Mouse (Mus musculus) limb, embryonic 10.5 days (tissue): ENCODE results near the gene Eid2. TPM values are rescaled to one million over a fixed set of nuclear protein-coding genes. Genes with fewer than 3 reads are reported as not detected.
"Not testable (repeated sequence)": the region's sequence is repeated elsewhere in the genome, so short reads cannot be mapped to it uniquely, and the experiment has no call there.

Experiments used
- DNase-seq: peaks from one replicate; pipeline ENCODE4 v3.0.0-alpha.2; 2017; ENCODE audit warnings: low spot score
- H3K27ac ChIP-seq: fragments of 300-500 bp; sonication (generic); 2 replicates; pipeline ENCODE4 v1.5.1; 2016; ENCODE audit warnings: mild to moderate bottlenecking
- H3K27me3 ChIP-seq: fragments of 300-500 bp; sonication (generic); 2 replicates; pipeline ENCODE4 v1.6.1; 2016; ENCODE audit warnings: low read depth, mild to moderate bottlenecking; ENCODE audit not compliant: poor library complexity, severe bottlenecking
- H3K36me3 ChIP-seq: fragments of 300-500 bp; sonication (generic); 2 replicates; pipeline ENCODE4 v1.6.1; 2016; ENCODE audit warnings: mild to moderate bottlenecking, moderate library complexity
- H3K4me1 ChIP-seq: fragments of 300-500 bp; sonication (generic); 2 replicates; pipeline ENCODE4 v1.6.1; 2016
- H3K4me3 ChIP-seq: fragments of 300-500 bp; sonication (generic); 2 replicates; pipeline ENCODE4 v1.5.1; 2016; ENCODE audit warnings: mild to moderate bottlenecking, moderate library complexity
- H3K9me3 ChIP-seq: fragments of 300-500 bp; sonication (generic); replicated peaks from 2 replicates; pipeline ENCODE4 v1.6.1; 2016; ENCODE audit warnings: mild to moderate bottlenecking
- WGBS: fragments of 180-500 bp; shearing (Covaris S2); methylation state at CpG from one replicate; pipeline ENCODE4 v1.1.7; 2016; 5-methylcytosine and 5-hydroxymethylcytosine counted together
- polyA plus RNA-seq: library from polyadenylated mRNA; unstranded; fragments of >200 nt; fragmentation: Nextera tagmentation; extraction: Ambion mirVana; gene quantifications from 2 replicates; pipeline ENCODE4 v1.2.1, GENCODE M21; 2016

Gene Eid2
- 2.9 and 3.9 TPM in 2 replicates for polyA plus RNA-seq

GRCm38 (mm10) chr7:28267129-28268041, at the start of gene Eid2:
Eid2 (plus strand) TSS chr7:28267881.
- Histone ChIP-seq H3K9me3 (no peaks in the 10 kb centered on the region), H3K27ac (peak within 1 kb of the TSS; percentile 98), H3K4me1 (peaks cover 9% of the 10 kb centered on the region), H3K4me3 (peak within 1 kb of the TSS; percentile 90), H3K36me3 (peaks cover 31% of the 10 kb centered on the region), H3K27me3 (no peaks in the 10 kb centered on the region)
- peak; percentile 90 for DNase-seq
- WGBS = 7% methylated on average over 57 of the region's 57 CpGs

GRCm38 (mm10) chr7:28218951-28219740, 48.5 kb upstream of the Eid2 start:
- H3K27me3 ChIP-seq, DNase-seq, H3K4me1 ChIP-seq, H3K27ac ChIP-seq, H3K9me3 ChIP-seq, H3K36me3 ChIP-seq, H3K4me3 ChIP-seq: not testable (repeated sequence)
- 92% methylated on average over 20 of the region's 20 CpGs for WGBS

GRCm38 (mm10) chr7:28226836-28227235, 40.8 kb upstream of the Eid2 start:
- WGBS = 77% methylated on average over 4 of the region's 4 CpGs
- not testable (repeated sequence) for H3K36me3 ChIP-seq, DNase-seq

GRCm38 (mm10) chr7:28227421-28227820, 40.3 kb upstream of the Eid2 start:
- H3K27ac ChIP-seq, H3K4me1 ChIP-seq, H3K27me3 ChIP-seq, H3K36me3 ChIP-seq, DNase-seq, H3K9me3 ChIP-seq, H3K4me3 ChIP-seq: not testable (repeated sequence)
- WGBS = 92% methylated on average over 4 of the region's 4 CpGs

More at GRCm38 (mm10) chr7:28226836-28227235, 40.8 kb upstream of the Eid2 start:
- H3K4me3 ChIP-seq, H3K4me1 ChIP-seq, H3K27me3 ChIP-seq, H3K27ac ChIP-seq, H3K9me3 ChIP-seq: not testable (repeated sequence)

- not testable (repeated sequence) for H3K36me3 ChIP-seq, H3K4me3 ChIP-seq, H3K27ac ChIP-seq, H3K4me1 ChIP-seq, DNase-seq, H3K9me3 ChIP-seq, H3K27me3 ChIP-seq
- 76% methylated on average over 2 of the region's 2 CpGs for WGBS
These were observed 23.7 kb upstream of the Eid2 start for GRCm38 (mm10) chr7:28243943-28244342.

- Histone ChIP-seq H3K36me3 (no peaks in the 10 kb centered on the region), H3K27ac (no peak overlapping the region), H3K9me3 (no peaks in the 10 kb centered on the region), H3K4me1 (no peaks in the 10 kb centered on the region), H3K4me3 (no peak overlapping the region), H3K27me3 (no peaks in the 10 kb centered on the region)
- 97% methylated on average over 3 of the region's 3 CpGs for WGBS
- peak; percentile 15 for DNase-seq
These were observed 18.7 kb upstream of the Eid2 start for GRCm38 (mm10) chr7:28248957-28249356.

- Histone ChIP-seq H3K27ac (no peak overlapping the region), H3K4me3 (no peak overlapping the region), H3K4me1 (no peaks in the 10 kb centered on the region), H3K36me3 (no peaks in the 10 kb centered on the region), H3K27me3 (no peaks in the 10 kb centered on the region), H3K9me3 (no peaks in the 10 kb centered on the region)
- peak; percentile 18 for DNase-seq
- 93% methylated on average over 17 of the region's 17 CpGs for WGBS
These were observed 15.7 kb upstream of the Eid2 start for GRCm38 (mm10) chr7:28251976-28252375.

- H3K4me1 ChIP-seq = no peaks in the 10 kb centered on the region
- DNase-seq = no peak
- H3K36me3 ChIP-seq = no peaks in the 10 kb centered on the region
- 92% methylated on average over 6 of the region's 6 CpGs for WGBS
- H3K27ac ChIP-seq = no peak overlapping the region
- H3K4me3 ChIP-seq = no peak overlapping the region
- no peaks in the 10 kb centered on the region for H3K9me3 ChIP-seq
- H3K27me3 ChIP-seq = no peaks in the 10 kb centered on the region
These were observed 13.1 kb upstream of the Eid2 start for GRCm38 (mm10) chr7:28254591-28254990.

GRCm38 (mm10) chr7:28255476-28255875, 12.2 kb upstream of the Eid2 start:
- no peaks in the 10 kb centered on the region for H3K27me3 ChIP-seq
- no peaks in the 10 kb centered on the region for H3K4me1 ChIP-seq
- DNase-seq = no peak
- H3K4me3 ChIP-seq = no peak overlapping the region
- H3K9me3 ChIP-seq = no peaks in the 10 kb centered on the region
- H3K27ac ChIP-seq = no peak overlapping the region
- H3K36me3 ChIP-seq = no peaks in the 10 kb centered on the region
- 86% methylated on average over 6 of the region's 6 CpGs for WGBS

- Histone ChIP-seq H3K27me3 (no peaks in the 10 kb centered on the region), H3K9me3 (no peaks in the 10 kb centered on the region), H3K4me1 (no peaks in the 10 kb centered on the region), H3K36me3 (no peaks in the 10 kb centered on the region), H3K27ac (no peak overlapping the region), H3K4me3 (no peak overlapping the region)
- 51% methylated on average over 5 of the region's 5 CpGs for WGBS
- no peak for DNase-seq
These were observed 4.8 kb upstream of the Eid2 start for GRCm38 (mm10) chr7:28262861-28263260.

GRCm38 (mm10) chr7:28263786-28264185, 3.9 kb upstream of the Eid2 start:
- WGBS = 8% methylated on average over 15 of the region's 15 CpGs

GRCm38 (mm10) chr7:28265391-28265790, 2.3 kb upstream of the Eid2 start:
- H3K4me3 ChIP-seq = no peak overlapping the region
- peaks cover 9% of the 10 kb centered on the region for H3K4me1 ChIP-seq
- H3K27ac ChIP-seq = no peak overlapping the region
- 93% methylated on average over 13 of the region's 13 CpGs for WGBS
- H3K9me3 ChIP-seq = no peaks in the 10 kb centered on the region
- DNase-seq = no peak
- H3K36me3 ChIP-seq = peaks cover 14% of the 10 kb centered on the region
- H3K27me3 ChIP-seq = no peaks in the 10 kb centered on the region

More at GRCm38 (mm10) chr7:28263786-28264185, 3.9 kb upstream of the Eid2 start:
- H3K4me3 ChIP-seq = no peak overlapping the region
- H3K27ac ChIP-seq = no peak overlapping the region
- H3K27me3 ChIP-seq = no peaks in the 10 kb centered on the region
- peaks cover 8% of the 10 kb centered on the region for H3K4me1 ChIP-seq
- no peaks in the 10 kb centered on the region for H3K9me3 ChIP-seq
- no peaks in the 10 kb centered on the region for H3K36me3 ChIP-seq
- peak; percentile 88 for DNase-seq

GRCm38 (mm10) chr7:28268042-28268531, 406 bp downstream of the Eid2 start:
- peaks cover 38% of the 10 kb centered on the region for H3K36me3 ChIP-seq
- H3K27ac ChIP-seq = peak overlapping the region; percentile 98
- H3K27me3 ChIP-seq = no peaks in the 10 kb centered on the region
- WGBS = 1% methylated on average over 61 of the region's 62 CpGs
- H3K4me3 ChIP-seq = peak overlapping the region; percentile 90
- H3K9me3 ChIP-seq = no peaks in the 10 kb centered on the region
- peaks cover 9% of the 10 kb centered on the region for H3K4me1 ChIP-seq
- peak; percentile 81 for DNase-seq
